Mouse (Mus musculus): ENCODE data around the gene Agt. TPM values are rescaled to one million over a fixed set of nuclear protein-coding genes. Genes with fewer than 3 reads are reported as not detected.
A peak's percentile ranks its signal among the peaks of the same experiment; 100 is the strongest.

Gene Agt
- 3.1 and 3.6 TPM in 2 replicates for polyA plus RNA-seq (2014; fragmentation: Nextera tagmentation; extraction: Ambion mirVana)

- DNase-seq, result peak; percentile 24
- TF ChIP-seq CTCF (IDR thresholded peaks at IDR 0.05; ENCODE audit: low read depth), result no peak
- Histone ChIP-seq H3K4me2 (no peak within 1 kb of the TSS), H3K9ac (no peak within 1 kb of the TSS), H3K27me3 (ENCODE audit: insufficient read depth, low read length) (no peaks in the 10 kb centered on the region), H3K9me3 (ENCODE audit: low read depth, low read length) (no peaks in the 10 kb centered on the region), H3K36me3 (ENCODE audit: insufficient read depth) (no peaks in the 10 kb centered on the region), H3K27ac (ENCODE audit: low read depth) (peak within 1 kb of the TSS; percentile 65), H3K4me3 (ENCODE audit: low read depth, low read length) (no peak within 1 kb of the TSS), H3K4me1 (ENCODE audit: insufficient read depth) (peaks cover 11% of the 10 kb centered on the region; the same call in 1 of the 2 replicates)
- no peak for ATAC-seq (ENCODE audit: insufficient read depth)
- 74% methylated on average over 2 of the region's 2 CpGs for WGBS
These were observed at the start of gene Agt for GRCm38 (mm10) chr8:124569593-124569992. Gene Agt, minus strand, starts transcription at chr8:124569706.

- H3K4me1 ChIP-seq (ENCODE audit: insufficient read depth), result no peaks in the 10 kb centered on the region
- H3K27me3 ChIP-seq (ENCODE audit: insufficient read depth, low read length), result no peaks in the 10 kb centered on the region
- H3K4me3 ChIP-seq (ENCODE audit: low read depth, low read length), result no peak overlapping the region
- no peak overlapping the region for H3K27ac ChIP-seq (ENCODE audit: low read depth)
- no peak overlapping the region for H3K9ac ChIP-seq
- H3K4me2 ChIP-seq, result no peak overlapping the region
- no peaks in the 10 kb centered on the region for H3K36me3 ChIP-seq (ENCODE audit: insufficient read depth)
- ATAC-seq (ENCODE audit: insufficient read depth), result no peak
- WGBS, result 47% methylated on average over 9 of the region's 9 CpGs
- TF ChIP-seq CTCF (IDR thresholded peaks at IDR 0.05; ENCODE audit: low read depth), result no peak
- H3K9me3 ChIP-seq (ENCODE audit: low read depth, low read length), result no peaks in the 10 kb centered on the region
- DNase-seq, result peak; percentile 21
These were observed 48.7 kb upstream of the Agt start for GRCm38 (mm10) chr8:124618252-124618651.

- no peaks in the 10 kb centered on the region for H3K27me3 ChIP-seq (ENCODE audit: insufficient read depth, low read length)
- peak; percentile 92 for DNase-seq
- H3K4me2 ChIP-seq, result peak overlapping the region; percentile 63
- H3K9me3 ChIP-seq (ENCODE audit: low read depth, low read length), result no peaks in the 10 kb centered on the region
- no peaks in the 10 kb centered on the region for H3K4me1 ChIP-seq (ENCODE audit: insufficient read depth)
- H3K4me3 ChIP-seq (ENCODE audit: low read depth, low read length), result peak overlapping the region; percentile 25
- WGBS, result 10% methylated on average over 17 of the region's 17 CpGs
- H3K9ac ChIP-seq, result peak overlapping the region; percentile 47; the same call in 1 of the 2 replicates
- peak; percentile 80 for ATAC-seq (ENCODE audit: insufficient read depth)
- H3K36me3 ChIP-seq (ENCODE audit: insufficient read depth), result no peaks in the 10 kb centered on the region
- no peak overlapping the region for H3K27ac ChIP-seq (ENCODE audit: low read depth)
- TF ChIP-seq CTCF (IDR thresholded peaks at IDR 0.05; ENCODE audit: low read depth), result peak; percentile 93
These were observed 47.9 kb upstream of the Agt start for GRCm38 (mm10) chr8:124617266-124617869.

GRCm38 (mm10) chr8:124614325-124614724 is 44.8 kb upstream of the Agt start:
- H3K4me3 ChIP-seq (ENCODE audit: low read depth, low read length), result no peak overlapping the region
- H3K4me1 ChIP-seq (ENCODE audit: insufficient read depth), result no peaks in the 10 kb centered on the region
- no peaks in the 10 kb centered on the region for H3K9me3 ChIP-seq (ENCODE audit: low read depth, low read length)
- H3K27me3 ChIP-seq (ENCODE audit: insufficient read depth, low read length), result no peaks in the 10 kb centered on the region
- no peak overlapping the region for H3K27ac ChIP-seq (ENCODE audit: low read depth)
- H3K36me3 ChIP-seq (ENCODE audit: insufficient read depth), result no peaks in the 10 kb centered on the region
- 66% methylated on average over 5 of the region's 6 CpGs for WGBS
- no peak for TF ChIP-seq CTCF (IDR thresholded peaks at IDR 0.05; ENCODE audit: low read depth)
- H3K9ac ChIP-seq, result no peak overlapping the region
- DNase-seq (no peak), ATAC-seq (ENCODE audit: insufficient read depth) (no peak)
- no peak overlapping the region for H3K4me2 ChIP-seq

- ATAC-seq (ENCODE audit: insufficient read depth) (no peak), DNase-seq (no peak)
- no peak overlapping the region for H3K9ac ChIP-seq
- H3K4me3 ChIP-seq (ENCODE audit: low read depth, low read length), result no peak overlapping the region
- no peaks in the 10 kb centered on the region for H3K9me3 ChIP-seq (ENCODE audit: low read depth, low read length)
- H3K27me3 ChIP-seq (ENCODE audit: insufficient read depth, low read length), result no peaks in the 10 kb centered on the region
- no peak overlapping the region for H3K27ac ChIP-seq (ENCODE audit: low read depth)
- TF ChIP-seq CTCF (IDR thresholded peaks at IDR 0.05; ENCODE audit: low read depth), result no peak
- no peaks in the 10 kb centered on the region for H3K36me3 ChIP-seq (ENCODE audit: insufficient read depth)
- H3K4me2 ChIP-seq, result no peak overlapping the region
- 63% methylated on average over 9 of the region's 9 CpGs for WGBS
- no peaks in the 10 kb centered on the region for H3K4me1 ChIP-seq (ENCODE audit: insufficient read depth)
These were observed 39.5 kb upstream of the Agt start for GRCm38 (mm10) chr8:124608972-124609353.

GRCm38 (mm10) chr8:124608239-124608971 is 38.9 kb upstream of the Agt start:
- no peak overlapping the region for H3K4me2 ChIP-seq
- no peak overlapping the region for H3K4me3 ChIP-seq (ENCODE audit: low read depth, low read length)
- H3K9ac ChIP-seq, result no peak overlapping the region
- peak; percentile 72 for TF ChIP-seq CTCF (IDR thresholded peaks at IDR 0.05; ENCODE audit: low read depth)
- no peak overlapping the region for H3K27ac ChIP-seq (ENCODE audit: low read depth)
- no peaks in the 10 kb centered on the region for H3K36me3 ChIP-seq (ENCODE audit: insufficient read depth)
- no peaks in the 10 kb centered on the region for H3K27me3 ChIP-seq (ENCODE audit: insufficient read depth, low read length)
- H3K4me1 ChIP-seq (ENCODE audit: insufficient read depth), result no peaks in the 10 kb centered on the region
- ATAC-seq (ENCODE audit: insufficient read depth) (no peak), DNase-seq (peak; percentile 70)
- WGBS, result 58% methylated on average over 13 of the region's 13 CpGs
- H3K9me3 ChIP-seq (ENCODE audit: low read depth, low read length), result no peaks in the 10 kb centered on the region

GRCm38 (mm10) chr8:124604066-124604465 is 34.6 kb upstream of the Agt start:
- TF ChIP-seq CTCF (IDR thresholded peaks at IDR 0.05; ENCODE audit: low read depth), result peak; percentile 34; the same call in 1 of the 2 replicates
- Histone ChIP-seq H3K4me2 (no peak overlapping the region), H3K4me3 (ENCODE audit: low read depth, low read length) (no peak overlapping the region), H3K36me3 (ENCODE audit: insufficient read depth) (no peaks in the 10 kb centered on the region), H3K4me1 (ENCODE audit: insufficient read depth) (no peaks in the 10 kb centered on the region), H3K9ac (no peak overlapping the region), H3K27me3 (ENCODE audit: insufficient read depth, low read length) (no peaks in the 10 kb centered on the region), H3K27ac (ENCODE audit: low read depth) (no peak overlapping the region), H3K9me3 (ENCODE audit: low read depth, low read length) (no peaks in the 10 kb centered on the region)
- no peak for DNase-seq
- 63% methylated on average over 5 of the region's 5 CpGs for WGBS
- no peak for ATAC-seq (ENCODE audit: insufficient read depth)
